Mouse (Mus musculus): ENCODE measurements around the gene Bcar1.

GRCm38 (mm10) chr8:111690960-111691445 is 52.6 kb downstream of the Bcar1 start, which contains the start of gene Ctrb1:
- no peak for TF ChIP-seq CTCF (IDR thresholded peaks at IDR 0.05; ENCODE audit: low read depth)
- TF ChIP-seq EP300 (IDR thresholded peaks at IDR 0.05; ENCODE audit: low read depth): no peak
